Mouse (Mus musculus) left cerebral cortex, adult 9 months (tissue): ENCODE measurements around the gene Ldha.
"Not testable (repeated sequence)": the region's sequence is repeated elsewhere in the genome, so short reads cannot be mapped to it uniquely, and the experiment has no call there.

Experiments
- DNase-seq, 2 experiments: peaks; one replicate each; pipeline ENCODE4 v3.0.0; 2022; ENCODE audit warnings: low spot score in 2 of 2

Gene Ldha

GRCm38 (mm10) chr7:46840787-46841525, at the start of gene Ldha:
TSS of gene Ldha (plus strand) at chr7:46841475.
- no peak for DNase-seq

- DNase-seq: no peak
Measured at GRCm38 (mm10) chr7:46793871-46794270, 47.4 kb upstream of the Ldha start.

GRCm38 (mm10) chr7:46795287-46796205, 45.7 kb upstream of the Ldha start, which contains the start of the genes Hps5 and Gtf2h1:
TSS of gene Hps5 (minus strand) at chr7:46796064.
TSS of gene Gtf2h1 (plus strand) at chr7:46796103.
- peak; percentile 89 to 96 for DNase-seq

- DNase-seq: no peak
Measured at GRCm38 (mm10) chr7:46796206-46796679, 45.0 kb upstream of the Ldha start.

DNA sequence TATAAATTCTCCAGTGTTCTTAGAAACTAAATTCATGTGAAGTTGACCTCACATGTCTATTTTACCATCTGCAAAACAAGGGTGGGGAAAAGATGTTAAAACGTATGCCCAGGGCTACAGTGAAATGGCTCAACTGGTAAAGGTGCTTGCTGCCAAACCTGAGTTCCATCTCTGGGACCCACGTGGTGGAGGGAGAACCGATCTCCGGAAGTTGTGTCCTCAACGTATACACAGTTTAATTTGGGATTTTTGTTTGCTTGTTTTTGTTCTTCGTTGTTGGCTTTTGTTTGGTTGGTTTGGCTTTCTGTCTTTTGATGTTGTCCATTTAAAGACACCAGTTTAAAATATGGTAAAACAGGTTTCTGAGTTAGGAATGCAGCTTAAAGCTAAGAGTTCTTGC, 44.5 kb upstream of the Ldha start:
- no peak for DNase-seq

GRCm38 (mm10) chr7:46810325-46810724, 30.9 kb upstream of the Ldha start:
- no peak for DNase-seq

DNA sequence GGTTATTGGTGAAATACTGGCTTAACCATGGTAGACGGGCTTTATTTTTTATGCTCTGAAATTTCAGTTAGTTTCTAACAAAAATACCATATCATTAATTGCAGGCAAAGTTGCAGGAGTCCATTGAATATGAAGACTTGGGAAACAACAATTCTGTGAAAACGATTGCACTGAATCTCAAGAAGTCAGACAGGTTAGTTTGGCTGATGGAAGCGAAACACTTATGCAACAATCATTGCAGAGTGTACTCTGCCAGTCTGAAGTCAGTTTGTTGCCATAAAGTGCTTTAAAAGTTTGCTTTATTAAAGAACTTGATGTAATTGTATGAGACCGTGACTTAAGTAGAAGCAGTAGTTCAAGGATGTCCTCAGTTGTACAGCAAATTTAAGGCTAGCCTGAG, 27.3 kb upstream of the Ldha start:
- DNase-seq: no peak

DNA sequence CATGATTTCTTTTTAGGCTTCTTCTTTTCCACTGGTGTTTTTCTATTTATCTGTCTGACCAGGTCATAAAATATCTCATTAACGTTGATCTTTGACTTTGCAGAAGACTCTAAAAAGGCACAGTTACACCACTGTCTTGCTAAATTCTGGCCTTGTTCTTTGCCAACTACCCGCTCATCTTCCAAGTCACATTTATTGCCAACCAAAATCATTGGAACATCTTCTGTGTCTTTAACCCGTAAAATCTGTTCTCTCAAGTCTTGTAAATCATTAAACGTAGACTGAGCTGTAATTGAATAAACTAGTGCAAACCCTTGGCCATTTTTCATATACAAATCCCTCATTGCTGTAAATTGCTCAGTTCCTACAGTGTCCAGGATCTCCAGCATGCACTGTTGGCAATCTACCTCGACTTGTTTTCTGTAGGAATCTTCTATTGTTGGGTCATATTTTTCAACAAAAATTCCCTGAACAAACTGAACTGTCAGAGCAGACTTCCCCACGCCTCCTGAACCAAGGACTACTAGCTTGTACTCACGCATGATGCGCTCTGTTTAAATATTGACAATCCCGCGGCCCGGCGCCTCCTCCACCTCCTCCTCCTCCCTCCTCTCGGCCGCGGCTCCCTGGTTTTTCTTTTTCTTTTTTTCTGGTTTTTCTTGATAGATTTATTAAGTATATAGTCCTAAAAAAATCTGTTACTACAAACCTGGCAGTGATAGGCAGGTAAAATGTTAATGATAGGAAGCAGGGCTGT, 20.2 kb upstream of the Ldha start:
- DNase-seq: not testable (repeated sequence)

DNA sequence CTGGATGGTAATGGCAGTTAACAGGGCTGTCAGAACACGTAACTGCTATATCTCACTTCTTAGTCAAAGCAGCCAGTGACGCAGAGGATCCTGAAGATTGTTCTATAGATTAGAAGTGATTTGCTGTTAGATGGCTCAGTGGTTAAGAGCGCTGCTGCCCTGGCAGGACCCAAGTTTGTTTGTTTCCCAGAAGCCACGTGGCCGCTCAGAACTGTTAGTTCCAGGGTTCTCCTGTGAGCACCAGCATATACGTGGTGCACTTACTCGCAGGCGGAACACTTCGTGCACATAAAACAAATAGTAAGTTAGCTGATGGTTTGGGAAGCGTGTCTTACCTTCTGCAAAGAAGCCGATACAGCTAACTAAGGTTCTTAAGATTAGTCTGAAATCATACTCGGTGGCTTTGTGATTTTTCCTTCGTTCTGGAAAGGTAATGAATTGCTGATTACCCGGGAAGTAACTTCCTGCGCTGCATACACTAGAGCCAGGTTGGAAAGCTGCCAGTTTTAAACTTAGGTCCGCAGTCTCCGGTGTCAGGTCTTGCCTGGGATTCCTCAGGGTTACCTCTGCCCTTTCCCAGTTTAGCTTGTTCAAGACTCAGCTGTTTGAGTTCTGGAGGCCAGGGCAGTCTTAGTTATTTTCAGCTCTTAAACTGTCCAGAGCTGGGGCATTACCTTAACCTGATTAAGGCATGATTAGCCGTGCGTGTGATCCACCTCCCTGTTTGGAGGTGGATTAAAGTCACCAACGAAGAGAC, 14.1 kb upstream of the Ldha start:
- no peak for DNase-seq

- DNase-seq: no peak
Measured at GRCm38 (mm10) chr7:46827803-46828184, 13.5 kb upstream of the Ldha start.

- DNase-seq: no peak
Measured at GRCm38 (mm10) chr7:46829911-46830310, 11.4 kb upstream of the Ldha start.

DNA sequence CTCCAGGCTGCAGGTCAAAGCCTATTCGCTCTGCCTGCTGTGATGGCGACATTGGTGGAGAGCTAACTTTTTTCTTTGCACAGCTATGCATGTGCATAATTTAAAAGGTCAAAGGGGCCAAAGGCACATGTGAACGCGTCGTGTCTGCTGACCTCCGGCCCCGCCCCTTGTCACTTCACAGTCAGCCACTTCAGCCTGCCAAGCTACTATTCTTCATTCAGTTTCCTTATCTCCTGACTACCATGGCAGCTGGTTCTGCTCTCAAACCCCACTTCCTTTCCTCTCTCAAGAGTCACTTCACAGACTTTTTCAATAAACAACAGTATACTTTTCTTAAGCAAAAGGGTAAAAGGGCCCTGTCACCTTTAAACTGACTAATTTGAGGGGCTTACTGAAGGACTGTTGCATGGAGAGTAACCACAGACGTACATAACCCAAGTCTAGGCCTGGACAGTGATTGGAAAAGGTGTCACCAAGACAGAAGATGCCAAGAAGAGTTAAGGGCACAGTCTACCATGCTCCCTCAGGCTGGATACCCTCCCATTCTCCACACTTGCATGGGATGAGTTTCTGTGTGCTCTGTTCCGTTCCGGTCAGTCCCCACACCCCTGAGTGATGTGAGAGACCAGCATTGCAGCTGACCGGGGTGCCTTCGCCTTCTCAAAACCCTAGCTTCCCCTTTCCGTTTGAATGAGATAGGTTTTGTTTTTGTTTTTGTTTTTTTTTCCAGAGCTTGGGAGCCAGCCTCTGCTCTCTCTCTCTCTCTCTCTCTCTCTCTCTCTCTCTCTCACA, 10.3 kb upstream of the Ldha start:
- DNase-seq: no peak

GRCm38 (mm10) chr7:46831693-46832092, 9.6 kb upstream of the Ldha start:
- DNase-seq: no peak

GRCm38 (mm10) chr7:46832112-46832810, 9.0 kb upstream of the Ldha start:
- not testable (repeated sequence) for DNase-seq

GRCm38 (mm10) chr7:46833266-46833665, 8.0 kb upstream of the Ldha start:
- no peak for DNase-seq

GRCm38 (mm10) chr7:46833670-46834255, 7.5 kb upstream of the Ldha start:
- no peak for DNase-seq

- no peak for DNase-seq
Measured at GRCm38 (mm10) chr7:46834994-46835610, 6.2 kb upstream of the Ldha start.

DNA sequence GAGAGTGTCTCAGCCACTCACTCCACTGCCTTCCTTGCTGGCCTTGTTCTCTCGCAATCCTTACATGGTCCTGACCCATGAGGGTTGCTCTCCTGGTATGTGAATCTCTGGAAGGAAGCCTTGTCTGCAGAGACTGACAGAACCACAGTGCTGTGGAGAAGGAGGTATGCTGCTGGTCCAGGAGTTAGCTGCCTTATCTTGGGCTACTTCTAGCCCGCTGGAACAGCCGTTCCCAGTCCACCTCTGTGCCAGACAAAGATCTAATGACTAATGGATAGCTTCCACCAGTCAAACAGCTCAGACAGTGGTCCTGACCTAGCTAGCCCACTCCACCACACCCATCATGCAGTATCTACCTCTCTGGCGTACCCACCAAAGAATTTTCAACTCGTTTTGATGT, 4.9 kb upstream of the Ldha start:
- DNase-seq: no peak

DNA sequence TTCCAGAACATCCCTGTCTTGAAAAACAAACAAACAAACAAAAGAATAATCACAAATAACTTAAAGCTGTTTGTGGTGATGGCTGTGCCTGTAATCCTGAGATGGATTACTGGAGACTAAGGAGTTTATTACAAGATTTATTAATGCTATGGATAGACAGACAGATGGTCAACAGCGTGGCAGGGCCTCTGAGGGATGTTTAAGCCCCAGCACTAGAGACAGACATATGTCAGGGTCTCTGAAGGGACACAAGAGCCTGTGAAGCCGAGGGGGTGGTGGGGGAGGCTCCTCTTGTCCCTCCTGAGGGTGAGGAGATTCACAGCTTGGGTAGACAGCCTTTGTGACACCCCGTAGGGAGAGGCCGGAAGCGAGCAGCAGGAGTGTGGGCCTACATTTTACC, 4.2 kb upstream of the Ldha start:
- DNase-seq: no peak
